Mouse (Mus musculus) megakaryocyte, embryonic 14.5 days (primary cell): Measurements from ENCODE around the gene Atf6.

Source experiments
- FLI1 ChIP-seq: IDR thresholded peaks from 2 replicates; pipeline ENCODE4 v1.6.1; 2012; ENCODE audit warnings: low read length, inconsistent platforms, mixed read lengths
- GATA1 ChIP-seq: IDR thresholded peaks from 3 replicates; pipeline ENCODE4 v1.6.1; 2012; ENCODE audit warnings: mixed read lengths, low read length, inconsistent platforms, borderline replicate concordance

GRCm38 (mm10) chr1:170711731-170712130 is 155.8 kb downstream of the Atf6 start:
- TF ChIP-seq GATA1, result no peak
- TF ChIP-seq FLI1, result no peak
